Mouse (Mus musculus): ENCODE results near the gene Mmp3.
"Not testable (repeated sequence)": the region's sequence is repeated elsewhere in the genome, so short reads cannot be mapped to it uniquely, and the experiment has no call there.

The Mmp3 gene

GRCm38 (mm10) chr9:7445522-7445921 is at the start of gene Mmp3:
Gene Mmp3 (plus strand): TSS chr9:7445822.
- no peak for DNase-seq (ENCODE audit: low read depth, low spot score)
- Histone ChIP-seq H3K36me3 (ENCODE audit: control insufficient read depth, insufficient read depth, low read length, poor library complexity, severe bottlenecking) (no peaks in the 10 kb centered on the region), H3K27me3 (ENCODE audit: control insufficient read depth, insufficient read depth, low read length, poor library complexity, severe bottlenecking) (no peaks in the 10 kb centered on the region)

DNA sequence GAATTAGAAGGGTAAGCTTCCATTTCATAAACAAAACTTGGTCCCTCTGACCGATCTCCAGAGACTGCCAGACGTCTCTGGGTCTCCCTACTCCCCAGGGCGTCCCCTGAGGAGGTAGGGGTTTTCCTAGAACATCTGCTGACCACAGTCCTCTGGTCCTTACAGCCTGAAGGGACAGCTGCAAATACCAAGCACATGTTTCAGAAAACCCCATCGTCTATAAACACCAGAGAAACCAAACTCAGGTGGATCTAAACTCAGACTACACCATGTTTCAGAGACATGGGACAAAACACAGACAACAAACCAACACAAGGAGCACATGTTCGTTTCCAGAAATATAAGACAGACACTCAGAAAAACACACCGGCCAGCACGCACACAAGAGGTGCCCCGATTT is 49.1 kb upstream of the Mmp3 start:
- DNase-seq (ENCODE audit: low read depth, low spot score); H3K27me3 ChIP-seq (ENCODE audit: control insufficient read depth, insufficient read depth, low read length, poor library complexity, severe bottlenecking); H3K36me3 ChIP-seq (ENCODE audit: control insufficient read depth, insufficient read depth, low read length, poor library complexity, severe bottlenecking): not testable (repeated sequence)

GRCm38 (mm10) chr9:7453302-7453701 is 7.7 kb downstream of the Mmp3 start:
- H3K27me3 ChIP-seq (ENCODE audit: control insufficient read depth, insufficient read depth, low read length, poor library complexity, severe bottlenecking): no peaks in the 10 kb centered on the region
- DNase-seq (ENCODE audit: low read depth, low spot score): no peak
- no peaks in the 10 kb centered on the region for H3K36me3 ChIP-seq (ENCODE audit: control insufficient read depth, insufficient read depth, low read length, poor library complexity, severe bottlenecking)

DNA sequence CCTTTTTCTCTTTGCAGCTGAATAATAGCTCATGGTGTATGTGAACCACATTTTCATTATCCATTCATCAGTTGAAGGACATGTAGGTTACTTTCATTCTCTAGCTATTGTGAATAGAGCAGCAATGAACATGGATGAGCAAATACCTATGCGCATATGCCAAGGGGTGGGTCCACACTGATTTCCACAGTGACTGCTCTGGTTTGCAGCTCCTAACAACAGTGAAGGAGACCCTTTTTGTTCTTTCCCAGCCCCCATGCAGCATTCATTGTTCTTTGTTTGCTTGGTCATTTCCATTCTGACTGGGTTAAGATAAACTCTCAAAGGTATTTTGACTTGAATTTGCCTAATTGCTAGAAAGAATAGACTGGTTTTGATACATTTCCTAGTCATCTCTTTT is 24.6 kb downstream of the Mmp3 start:
- Histone ChIP-seq H3K27me3 (ENCODE audit: control insufficient read depth, insufficient read depth, low read length, poor library complexity, severe bottlenecking) (no peaks in the 10 kb centered on the region), H3K36me3 (ENCODE audit: control insufficient read depth, insufficient read depth, low read length, poor library complexity, severe bottlenecking) (no peaks in the 10 kb centered on the region)
- DNase-seq (ENCODE audit: low read depth, low spot score): no peak

DNA sequence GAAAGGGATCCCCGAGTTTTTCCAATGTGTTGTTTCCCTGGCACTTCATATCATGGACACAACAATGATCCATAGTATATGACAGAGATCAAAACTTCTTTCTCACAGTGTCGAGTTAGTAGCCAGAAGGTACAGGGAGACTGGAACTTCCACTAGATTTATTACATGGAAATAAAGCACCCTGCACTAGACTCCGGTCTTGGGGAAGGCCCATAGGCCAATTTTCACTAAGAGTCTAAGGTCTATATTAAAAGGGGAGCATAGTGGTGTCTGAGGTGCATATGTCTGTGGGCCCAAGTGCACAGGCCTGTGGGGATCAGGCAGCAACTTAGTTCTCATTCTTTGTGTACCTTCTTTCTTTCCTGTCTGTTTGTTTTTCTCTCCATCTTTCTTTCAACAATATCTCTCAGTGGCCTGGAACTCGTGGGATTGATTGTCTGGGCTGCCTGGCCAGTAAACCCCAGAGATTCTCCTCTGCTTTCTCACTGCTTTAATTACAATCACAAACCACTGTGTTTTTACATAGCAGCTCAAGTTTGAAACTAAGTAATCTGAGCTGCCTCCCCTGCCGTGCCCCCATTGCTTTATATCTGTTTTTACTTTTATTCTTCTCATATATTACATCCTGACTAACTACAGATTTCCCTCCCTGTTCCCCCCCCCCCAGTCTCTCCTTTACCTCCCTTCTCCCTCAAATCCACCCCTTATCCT is 38.2 kb downstream of the Mmp3 start:
- no peaks in the 10 kb centered on the region for H3K27me3 ChIP-seq (ENCODE audit: control insufficient read depth, insufficient read depth, low read length, poor library complexity, severe bottlenecking)
- DNase-seq (ENCODE audit: low read depth, low spot score): no peak
- no peaks in the 10 kb centered on the region for H3K36me3 ChIP-seq (ENCODE audit: control insufficient read depth, insufficient read depth, low read length, poor library complexity, severe bottlenecking)

DNA sequence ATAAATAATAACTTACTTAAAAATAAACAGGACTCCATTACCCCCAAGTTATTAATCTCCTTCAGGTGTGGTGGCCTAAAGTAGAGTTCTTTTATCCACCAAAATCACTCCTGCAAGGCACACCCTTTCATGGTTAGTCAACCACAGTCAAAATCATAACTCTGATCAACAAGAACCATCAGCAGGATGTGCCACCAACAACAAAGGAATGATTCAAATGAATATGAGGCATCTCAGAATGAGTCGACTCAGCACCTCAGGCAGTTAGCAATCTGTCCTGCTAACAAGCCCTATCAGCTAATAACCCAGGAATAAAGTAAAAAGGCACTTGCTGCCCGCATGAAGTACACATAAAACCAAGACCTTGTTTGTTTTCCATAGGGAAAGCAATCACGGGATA is 55.5 kb downstream of the Mmp3 start:
- no peaks in the 10 kb centered on the region for H3K27me3 ChIP-seq (ENCODE audit: control insufficient read depth, insufficient read depth, low read length, poor library complexity, severe bottlenecking)
- no peak for DNase-seq (ENCODE audit: low read depth, low spot score)
- H3K36me3 ChIP-seq (ENCODE audit: control insufficient read depth, insufficient read depth, low read length, poor library complexity, severe bottlenecking): no peaks in the 10 kb centered on the region

DNA sequence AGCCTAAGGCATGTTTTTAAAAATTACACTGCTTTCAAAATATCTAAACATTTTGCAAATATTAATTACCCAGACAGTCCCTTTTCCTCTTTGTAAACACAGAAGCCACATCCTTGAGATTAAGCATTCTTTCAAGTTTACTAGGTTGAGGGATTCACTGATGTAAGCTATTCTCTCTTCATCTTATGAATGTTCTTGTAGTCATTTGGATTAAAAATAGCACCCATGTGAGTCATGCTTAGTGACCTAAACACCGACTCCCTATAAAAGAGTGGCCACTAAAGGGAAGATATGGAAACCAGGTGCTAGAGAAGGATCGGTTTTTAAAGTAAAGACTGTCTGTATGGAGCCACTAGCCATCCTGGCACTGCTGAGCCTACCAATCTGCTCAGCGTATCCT is 56.4 kb downstream of the Mmp3 start, which contains the start of gene Mmp10:
Gene Mmp10 (plus strand): TSS at position 302 of the 400 bp plus-strand sequence.
- H3K27me3 ChIP-seq (ENCODE audit: control insufficient read depth, insufficient read depth, low read length, poor library complexity, severe bottlenecking): no peaks in the 10 kb centered on the region
- no peaks in the 10 kb centered on the region for H3K36me3 ChIP-seq (ENCODE audit: control insufficient read depth, insufficient read depth, low read length, poor library complexity, severe bottlenecking)
- DNase-seq (ENCODE audit: low read depth, low spot score): no peak

Measured in splenic B cell, adult 2 months (primary cell).